Mouse (Mus musculus): ENCODE results near the gene Fbln2. TPM values are rescaled to one million over a fixed set of nuclear protein-coding genes. Genes with fewer than 3 reads are reported as not detected.

Fbln2 gene
- polyA plus RNA-seq, 1 experiment from 2014 or later = 22.1 TPM

- no peaks in the 10 kb centered on the region for H3K36me3 ChIP-seq (ENCODE audit: control insufficient read depth, insufficient read depth, low read length)
- ATAC-seq (ENCODE audit: low FRiP score, low TSS enrichment) = no peak
- H3K4me2 ChIP-seq (replicated peaks; ENCODE audit: low read depth, low read length) = no peak overlapping the region
- no peaks in the 10 kb centered on the region for H3K27me3 ChIP-seq (ENCODE audit: control insufficient read depth, insufficient read depth, low read length)
- no peak overlapping the region for H3K27ac ChIP-seq (ENCODE audit: low read depth, low read length)
- H3K4me1 ChIP-seq (ENCODE audit: control insufficient read depth, insufficient read depth, low read length) = peaks cover 6% of the 10 kb centered on the region; the same call in 1 of the 2 replicates
- no peaks in the 10 kb centered on the region for H3K9me3 ChIP-seq (ENCODE audit: control insufficient read depth, low read length)
- H3K9ac ChIP-seq (ENCODE audit: low read depth, low read length) = no peak overlapping the region
- H3K4me3 ChIP-seq (ENCODE audit: low read length) = no peak overlapping the region
These were observed 28.7 kb downstream of the Fbln2 start for GRCm38 (mm10) chr6:91240964-91241363.

- 89% methylated on average over 6 of the region's 6 CpGs for WGBS
- H3K9me3 ChIP-seq (ENCODE audit: control insufficient read depth, low read length) = no peaks in the 10 kb centered on the region
- no peaks in the 10 kb centered on the region for H3K4me1 ChIP-seq (ENCODE audit: control insufficient read depth, insufficient read depth, low read length)
- no peak overlapping the region for H3K9ac ChIP-seq (ENCODE audit: low read depth, low read length)
- ATAC-seq (ENCODE audit: low FRiP score, low TSS enrichment) = no peak
- H3K36me3 ChIP-seq (ENCODE audit: control insufficient read depth, insufficient read depth, low read length) = no peaks in the 10 kb centered on the region
- no peak overlapping the region for H3K27ac ChIP-seq (ENCODE audit: low read depth, low read length)
- H3K4me3 ChIP-seq (ENCODE audit: low read length) = no peak overlapping the region
- H3K4me2 ChIP-seq (replicated peaks; ENCODE audit: low read depth, low read length) = no peak overlapping the region
- H3K27me3 ChIP-seq (ENCODE audit: control insufficient read depth, insufficient read depth, low read length) = no peaks in the 10 kb centered on the region
These were observed 31.1 kb downstream of the Fbln2 start for GRCm38 (mm10) chr6:91243395-91243794.

- Histone ChIP-seq H3K27me3 (ENCODE audit: control insufficient read depth, insufficient read depth, low read length) (no peaks in the 10 kb centered on the region), H3K4me2 (replicated peaks; ENCODE audit: low read depth, low read length) (no peak overlapping the region), H3K9me3 (ENCODE audit: control insufficient read depth, low read length) (no peaks in the 10 kb centered on the region), H3K9ac (ENCODE audit: low read depth, low read length) (no peak overlapping the region), H3K27ac (ENCODE audit: low read depth, low read length) (no peak overlapping the region), H3K4me1 (ENCODE audit: control insufficient read depth, insufficient read depth, low read length) (no peaks in the 10 kb centered on the region), H3K36me3 (ENCODE audit: control insufficient read depth, insufficient read depth, low read length) (no peaks in the 10 kb centered on the region), H3K4me3 (ENCODE audit: low read length) (no peak overlapping the region)
- ATAC-seq (ENCODE audit: low FRiP score, low TSS enrichment) = no peak
- WGBS = 56% methylated on average over 8 of the region's 8 CpGs
These were observed 32.1 kb downstream of the Fbln2 start for GRCm38 (mm10) chr6:91244331-91244730.

GRCm38 (mm10) chr6:91245331-91245730, 33.1 kb downstream of the Fbln2 start:
- no peaks in the 10 kb centered on the region for H3K9me3 ChIP-seq (ENCODE audit: control insufficient read depth, low read length)
- no peak for ATAC-seq (ENCODE audit: low FRiP score, low TSS enrichment)
- no peaks in the 10 kb centered on the region for H3K36me3 ChIP-seq (ENCODE audit: control insufficient read depth, insufficient read depth, low read length)
- no peaks in the 10 kb centered on the region for H3K4me1 ChIP-seq (ENCODE audit: control insufficient read depth, insufficient read depth, low read length)
- no peak overlapping the region for H3K4me2 ChIP-seq (replicated peaks; ENCODE audit: low read depth, low read length)
- WGBS = 32% methylated on average over 6 of the region's 6 CpGs
- H3K27me3 ChIP-seq (ENCODE audit: control insufficient read depth, insufficient read depth, low read length) = no peaks in the 10 kb centered on the region
- no peak overlapping the region for H3K27ac ChIP-seq (ENCODE audit: low read depth, low read length)
- H3K9ac ChIP-seq (ENCODE audit: low read depth, low read length) = no peak overlapping the region
- H3K4me3 ChIP-seq (ENCODE audit: low read length) = no peak overlapping the region

- Histone ChIP-seq H3K27me3 (ENCODE audit: control insufficient read depth, insufficient read depth, low read length) (no peaks in the 10 kb centered on the region), H3K4me3 (ENCODE audit: low read length) (no peak overlapping the region), H3K27ac (ENCODE audit: low read depth, low read length) (no peak overlapping the region), H3K36me3 (ENCODE audit: control insufficient read depth, insufficient read depth, low read length) (no peaks in the 10 kb centered on the region), H3K4me2 (replicated peaks; ENCODE audit: low read depth, low read length) (no peak overlapping the region), H3K9ac (ENCODE audit: low read depth, low read length) (no peak overlapping the region), H3K9me3 (ENCODE audit: control insufficient read depth, low read length) (no peaks in the 10 kb centered on the region), H3K4me1 (ENCODE audit: control insufficient read depth, insufficient read depth, low read length) (no peaks in the 10 kb centered on the region)
- no peak for ATAC-seq (ENCODE audit: low FRiP score, low TSS enrichment)
- 93% methylated on average over 1 of the region's 1 CpGs for WGBS
These were observed 35.1 kb downstream of the Fbln2 start for GRCm38 (mm10) chr6:91247343-91247742.

- Histone ChIP-seq H3K9ac (ENCODE audit: low read depth, low read length) (no peak overlapping the region), H3K4me2 (replicated peaks; ENCODE audit: low read depth, low read length) (no peak overlapping the region), H3K27me3 (ENCODE audit: control insufficient read depth, insufficient read depth, low read length) (no peaks in the 10 kb centered on the region), H3K27ac (ENCODE audit: low read depth, low read length) (no peak overlapping the region), H3K4me1 (ENCODE audit: control insufficient read depth, insufficient read depth, low read length) (no peaks in the 10 kb centered on the region), H3K36me3 (ENCODE audit: control insufficient read depth, insufficient read depth, low read length) (no peaks in the 10 kb centered on the region), H3K9me3 (ENCODE audit: control insufficient read depth, low read length) (no peaks in the 10 kb centered on the region), H3K4me3 (ENCODE audit: low read length) (no peak overlapping the region)
- WGBS = 74% methylated on average over 4 of the region's 4 CpGs
- ATAC-seq (ENCODE audit: low FRiP score, low TSS enrichment) = no peak
These were observed 36.4 kb downstream of the Fbln2 start for GRCm38 (mm10) chr6:91248627-91249026.

DNA sequence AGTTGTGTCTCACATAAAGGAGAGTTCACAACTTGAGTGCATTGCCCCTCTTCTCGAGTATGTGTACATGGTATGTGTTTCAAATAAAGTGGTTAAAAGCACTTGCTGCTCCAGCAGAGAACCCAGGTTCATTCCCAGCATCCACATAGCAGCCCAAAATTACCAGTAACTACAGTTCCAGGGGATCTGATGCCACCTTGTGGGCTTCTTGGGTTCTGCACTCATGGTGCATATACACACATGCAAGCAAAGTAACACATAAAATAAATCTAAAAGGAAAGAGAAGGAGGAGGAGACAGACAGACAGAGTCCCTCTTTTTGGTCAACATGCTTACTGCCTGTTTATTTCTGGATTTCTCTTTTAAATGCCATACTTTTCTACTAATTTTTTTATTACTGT, 37.5 kb downstream of the Fbln2 start:
- no peak for ATAC-seq (ENCODE audit: low FRiP score, low TSS enrichment)
- no peak overlapping the region for H3K4me3 ChIP-seq (ENCODE audit: low read length)

GRCm38 (mm10) chr6:91259440-91260120, 47.3 kb downstream of the Fbln2 start:
- no peaks in the 10 kb centered on the region for H3K9me3 ChIP-seq (ENCODE audit: control insufficient read depth, low read length)

More for the DNA sequence above, 37.5 kb downstream of the Fbln2 start:
- Histone ChIP-seq H3K4me1 (ENCODE audit: control insufficient read depth, insufficient read depth, low read length) (no peaks in the 10 kb centered on the region), H3K27me3 (ENCODE audit: control insufficient read depth, insufficient read depth, low read length) (no peaks in the 10 kb centered on the region), H3K36me3 (ENCODE audit: control insufficient read depth, insufficient read depth, low read length) (no peaks in the 10 kb centered on the region), H3K4me2 (replicated peaks; ENCODE audit: low read depth, low read length) (no peak overlapping the region), H3K9me3 (ENCODE audit: control insufficient read depth, low read length) (no peaks in the 10 kb centered on the region), H3K27ac (ENCODE audit: low read depth, low read length) (no peak overlapping the region), H3K9ac (ENCODE audit: low read depth, low read length) (no peak overlapping the region)
- WGBS = 93% methylated on average over 1 of the region's 1 CpGs

DNA sequence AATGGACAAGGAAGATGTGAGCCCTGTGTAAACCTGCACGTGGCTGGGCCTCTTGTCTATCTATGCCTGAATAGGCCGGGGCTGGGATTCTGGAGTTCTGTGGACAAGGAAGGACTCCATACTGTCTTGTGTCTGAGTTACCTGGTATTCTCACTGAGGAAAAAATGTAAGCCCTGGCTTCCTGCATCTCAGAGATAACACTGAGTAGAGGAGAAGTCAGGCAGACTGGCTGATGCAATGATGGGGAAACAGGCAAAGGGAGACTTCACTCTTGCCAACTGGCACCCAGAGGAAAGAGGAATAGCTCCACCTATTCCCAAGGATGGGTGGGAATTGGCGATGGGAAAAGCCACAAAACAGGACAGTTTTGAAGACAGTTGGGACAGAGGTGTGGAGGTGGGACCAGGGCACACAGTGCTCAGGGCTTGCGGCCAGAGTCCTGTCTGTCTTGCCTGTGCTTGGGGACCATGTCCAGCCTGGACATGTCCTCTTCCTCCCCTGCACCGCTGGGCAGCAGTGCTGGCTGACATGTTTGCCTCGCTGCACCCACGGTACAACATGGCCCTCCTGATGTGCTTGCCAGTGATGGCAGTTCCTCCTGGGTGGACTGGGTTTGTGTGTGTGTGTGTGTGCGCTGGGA, 48.2 kb downstream of the Fbln2 start:
- peak; percentile 42 for ATAC-seq (ENCODE audit: low FRiP score, low TSS enrichment)
- H3K27me3 ChIP-seq (ENCODE audit: control insufficient read depth, insufficient read depth, low read length) = no peaks in the 10 kb centered on the region
- H3K4me3 ChIP-seq (ENCODE audit: low read length) = no peak overlapping the region
- 66% methylated on average over 8 of the region's 8 CpGs for WGBS
- H3K27ac ChIP-seq (ENCODE audit: low read depth, low read length) = no peak overlapping the region
- no peak overlapping the region for H3K9ac ChIP-seq (ENCODE audit: low read depth, low read length)
- H3K9me3 ChIP-seq (ENCODE audit: control insufficient read depth, low read length) = no peaks in the 10 kb centered on the region
- H3K36me3 ChIP-seq (ENCODE audit: control insufficient read depth, insufficient read depth, low read length) = no peaks in the 10 kb centered on the region
- H3K4me1 ChIP-seq (ENCODE audit: control insufficient read depth, insufficient read depth, low read length) = 0 out of 2 replicates have a peak, but pooled peaks cover 4% of the 10 kb centered on the region
- H3K4me2 ChIP-seq (replicated peaks; ENCODE audit: low read depth, low read length) = no peak overlapping the region

More at GRCm38 (mm10) chr6:91259440-91260120, 47.3 kb downstream of the Fbln2 start:
- Histone ChIP-seq H3K4me2 (replicated peaks; ENCODE audit: low read depth, low read length) (no peak overlapping the region), H3K9ac (ENCODE audit: low read depth, low read length) (no peak overlapping the region), H3K36me3 (ENCODE audit: control insufficient read depth, insufficient read depth, low read length) (no peaks in the 10 kb centered on the region), H3K4me3 (ENCODE audit: low read length) (no peak overlapping the region), H3K27me3 (ENCODE audit: control insufficient read depth, insufficient read depth, low read length) (no peaks in the 10 kb centered on the region), H3K27ac (ENCODE audit: low read depth, low read length) (no peak overlapping the region), H3K4me1 (ENCODE audit: control insufficient read depth, insufficient read depth, low read length) (0 out of 2 replicates have a peak, but pooled peaks cover 4% of the 10 kb centered on the region)
- no peak for ATAC-seq (ENCODE audit: low FRiP score, low TSS enrichment)
- WGBS = 64% methylated on average over 16 of the region's 16 CpGs

All from kidney, embryonic 14.5 days (tissue).